Mouse (Mus musculus) hindbrain, embryonic 16.5 days (tissue): ENCODE results near the gene Gm48551. TPM values are rescaled to one million over a fixed set of nuclear protein-coding genes. Genes with fewer than 3 reads are reported as not detected.

Experiments
- ATAC-seq: fragments of 200-750 bp; cut with Nextera tagmentation; 2 replicates; pipeline ENCODE4 v1.8.0; 2017; ENCODE audit warnings: moderate TSS enrichment, moderate library complexity
- H3K27ac ChIP-seq: fragments of 300-500 bp; sonication (generic); 2 replicates; pipeline ENCODE4 v1.5.1; 2014; ENCODE audit warnings: low read depth, mild to moderate bottlenecking, control low read depth, low read length, moderate library complexity
- H3K27me3 ChIP-seq: fragments of 300-500 bp; sonication (generic); replicated peaks from 2 replicates; pipeline ENCODE4 v1.6.1; 2014; ENCODE audit warnings: low read length; ENCODE audit not compliant: control insufficient read depth, insufficient read depth
- H3K36me3 ChIP-seq: fragments of 300-500 bp; sonication (generic); 2 replicates; pipeline ENCODE4 v1.6.1; 2014; ENCODE audit warnings: mild to moderate bottlenecking, low read length, moderate library complexity, mixed read lengths; ENCODE audit not compliant: control insufficient read depth, insufficient read depth
- H3K4me1 ChIP-seq: fragments of 300-500 bp; sonication (generic); 2 replicates; pipeline ENCODE4 v1.6.1; 2014; ENCODE audit warnings: low read depth, low read length; ENCODE audit not compliant: control insufficient read depth, insufficient read depth
- H3K4me2 ChIP-seq: fragments of 300-500 bp; sonication (generic); 2 replicates; pipeline ENCODE4 v1.6.1; 2014; ENCODE audit warnings: mild to moderate bottlenecking, low read length, control low read depth, moderate library complexity
- H3K4me3 ChIP-seq: fragments of 300-500 bp; sonication (generic); 2 replicates; pipeline ENCODE4 v1.5.1; 2014; ENCODE audit warnings: mild to moderate bottlenecking, low read length, control low read depth, moderate library complexity
- H3K9ac ChIP-seq: fragments of 300-500 bp; sonication (generic); 2 replicates; pipeline ENCODE4 v1.6.1; 2014; ENCODE audit warnings: low read depth, mild to moderate bottlenecking, control low read depth, low read length, moderate library complexity
- H3K9me3 ChIP-seq: fragments of 300-500 bp; sonication (generic); 2 replicates; pipeline ENCODE4 v1.6.1; 2014; ENCODE audit warnings: mild to moderate bottlenecking, low read length, moderate library complexity; ENCODE audit not compliant: control insufficient read depth
- WGBS: fragments of 180-500 bp; shearing (Covaris S2); extraction: QIAGEN DNeasy Blood & Tissue Kit; methylation state at CpG from one replicate; pipeline ENCODE4 v1.1.7; 2014; 5-methylcytosine and 5-hydroxymethylcytosine counted together
- polyA plus RNA-seq: library from polyadenylated mRNA; unstranded; fragments of >200 nt; fragmentation: Nextera tagmentation; extraction: Ambion mirVana; gene quantifications from 2 replicates; pipeline ENCODE4 v1.2.1, GENCODE M21; 2015

Gm48551 gene
- polyA plus RNA-seq, 1 experiment from 2014 or later, result 7.9 TPM

- Histone ChIP-seq H3K9ac (peak overlapping the region; percentile 35; the same call in 1 of the 2 replicates), H3K9me3 (no peaks in the 10 kb centered on the region), H3K4me1 (peaks cover 24% of the 10 kb centered on the region), H3K27ac (peak overlapping the region; percentile 48), H3K4me2 (no peak overlapping the region), H3K36me3 (peaks cover 29% of the 10 kb centered on the region), H3K4me3 (no peak overlapping the region), H3K27me3 (no peaks in the 10 kb centered on the region)
- ATAC-seq, result peak; percentile 55; the same call in 1 of the 2 replicates
- WGBS, result 60% methylated on average over 23 of the region's 23 CpGs
These were observed 5.8 kb downstream of the Gm48551 start for GRCm38 (mm10) chr10:81389801-81390677.

GRCm38 (mm10) chr10:81390678-81390965 is 6.4 kb downstream of the Gm48551 start:
- H3K4me1 ChIP-seq, result peaks cover 18% of the 10 kb centered on the region
- H3K27ac ChIP-seq, result no peak overlapping the region
- no peak overlapping the region for H3K4me2 ChIP-seq
- peaks cover 29% of the 10 kb centered on the region for H3K36me3 ChIP-seq
- no peaks in the 10 kb centered on the region for H3K27me3 ChIP-seq
- H3K9ac ChIP-seq, result no peak overlapping the region; the same call in 1 of the 2 replicates
- 89% methylated on average over 13 of the region's 13 CpGs for WGBS
- H3K4me3 ChIP-seq, result no peak overlapping the region
- no peak for ATAC-seq
- no peaks in the 10 kb centered on the region for H3K9me3 ChIP-seq

GRCm38 (mm10) chr10:81392270-81392669 is 8.0 kb downstream of the Gm48551 start:
- H3K4me2 ChIP-seq, result no peak overlapping the region
- no peak overlapping the region for H3K9ac ChIP-seq
- H3K27me3 ChIP-seq, result no peaks in the 10 kb centered on the region
- H3K27ac ChIP-seq, result no peak overlapping the region
- H3K4me1 ChIP-seq, result peaks cover 23% of the 10 kb centered on the region
- 95% methylated on average over 6 of the region's 6 CpGs for WGBS
- H3K4me3 ChIP-seq, result no peak overlapping the region
- H3K36me3 ChIP-seq, result peaks cover 16% of the 10 kb centered on the region
- no peak for ATAC-seq
- no peaks in the 10 kb centered on the region for H3K9me3 ChIP-seq

- no peaks in the 10 kb centered on the region for H3K27me3 ChIP-seq
- no peak for ATAC-seq
- H3K9ac ChIP-seq, result peak within 1 kb of the TSS; percentile 57
- H3K9me3 ChIP-seq, result no peaks in the 10 kb centered on the region
- H3K36me3 ChIP-seq, result peaks cover 11% of the 10 kb centered on the region
- H3K4me1 ChIP-seq, result peaks cover 23% of the 10 kb centered on the region
- peak within 1 kb of the TSS; percentile 37; the same call in 1 of the 2 replicates for H3K27ac ChIP-seq
- peak within 1 kb of the TSS; percentile 41 for H3K4me2 ChIP-seq
- H3K4me3 ChIP-seq, result peak within 1 kb of the TSS; percentile 14
- 65% methylated on average over 14 of the region's 14 CpGs for WGBS
These were observed 8.5 kb downstream of the Gm48551 start, which contains the start of gene Smim24 for GRCm38 (mm10) chr10:81392781-81393185. Smim24 (plus strand) TSS chr10:81393051.

GRCm38 (mm10) chr10:81393456-81394063 is 9.3 kb downstream of the Gm48551 start:
- no peak for ATAC-seq
- 6% methylated on average over 19 of the region's 19 CpGs for WGBS
- peak overlapping the region; percentile 37; the same call in 1 of the 2 replicates for H3K27ac ChIP-seq
- peak overlapping the region; percentile 41 for H3K4me2 ChIP-seq
- H3K27me3 ChIP-seq, result no peaks in the 10 kb centered on the region
- H3K4me1 ChIP-seq, result peaks cover 23% of the 10 kb centered on the region
- H3K36me3 ChIP-seq, result peaks cover 5% of the 10 kb centered on the region; the same call in 1 of the 2 replicates
- peak overlapping the region; percentile 14 for H3K4me3 ChIP-seq
- no peaks in the 10 kb centered on the region for H3K9me3 ChIP-seq
- H3K9ac ChIP-seq, result peak overlapping the region; percentile 57

GRCm38 (mm10) chr10:81395127-81395526 is 10.9 kb downstream of the Gm48551 start:
- Histone ChIP-seq H3K9me3 (no peaks in the 10 kb centered on the region), H3K4me1 (peaks cover 20% of the 10 kb centered on the region), H3K4me3 (no peak overlapping the region), H3K9ac (no peak overlapping the region), H3K27me3 (no peaks in the 10 kb centered on the region), H3K27ac (no peak overlapping the region), H3K4me2 (no peak overlapping the region), H3K36me3 (peaks cover 4% of the 10 kb centered on the region)
- no peak for ATAC-seq
- WGBS, result 18% methylated on average over 5 of the region's 5 CpGs

- Histone ChIP-seq H3K4me3 (no peak overlapping the region), H3K9me3 (no peaks in the 10 kb centered on the region), H3K36me3 (peaks cover 6% of the 10 kb centered on the region), H3K27ac (no peak overlapping the region), H3K9ac (no peak overlapping the region), H3K4me2 (no peak overlapping the region), H3K4me1 (peaks cover 16% of the 10 kb centered on the region), H3K27me3 (no peaks in the 10 kb centered on the region)
- no peak for ATAC-seq
- 75% methylated on average over 4 of the region's 4 CpGs for WGBS
These were observed 11.6 kb downstream of the Gm48551 start for GRCm38 (mm10) chr10:81395865-81396264.

GRCm38 (mm10) chr10:81396749-81397148 is 12.5 kb downstream of the Gm48551 start:
- Histone ChIP-seq H3K27ac (peak overlapping the region; percentile 4; the same call in 1 of the 2 replicates), H3K4me1 (peaks cover 25% of the 10 kb centered on the region), H3K27me3 (no peaks in the 10 kb centered on the region), H3K4me3 (no peak overlapping the region), H3K4me2 (no peak overlapping the region), H3K36me3 (peaks cover 6% of the 10 kb centered on the region), H3K9me3 (no peaks in the 10 kb centered on the region), H3K9ac (no peak overlapping the region)
- no peak for ATAC-seq
- 43% methylated on average over 5 of the region's 5 CpGs for WGBS

GRCm38 (mm10) chr10:81399296-81399695 is 15.0 kb downstream of the Gm48551 start:
- Histone ChIP-seq H3K36me3 (peaks cover 9% of the 10 kb centered on the region), H3K9me3 (no peaks in the 10 kb centered on the region), H3K27ac (no peak overlapping the region), H3K9ac (no peak overlapping the region), H3K4me2 (no peak overlapping the region), H3K4me1 (peaks cover 32% of the 10 kb centered on the region), H3K27me3 (no peaks in the 10 kb centered on the region), H3K4me3 (no peak overlapping the region)
- 67% methylated on average over 5 of the region's 5 CpGs for WGBS
- no peak for ATAC-seq
